Mouse (Mus musculus): ENCODE results near the gene Six1.
"Not testable (repeated sequence)": the region's sequence is repeated elsewhere in the genome, so short reads cannot be mapped to it uniquely, and the experiment has no call there.

Six1 gene

GRCm38 (mm10) chr12:73034901-73035895 is 18.5 kb downstream of the Six1 start:
- DNase-seq (ENCODE audit: low spot score in 2 of 2): no peak

GRCm38 (mm10) chr12:73032665-73033064 is 21.0 kb downstream of the Six1 start:
- no peak for DNase-seq (ENCODE audit: low spot score in 2 of 2)

- DNase-seq (ENCODE audit: low spot score in 2 of 2): no peak
Measured at GRCm38 (mm10) chr12:73031315-73031714, 22.4 kb downstream of the Six1 start.

- DNase-seq (ENCODE audit: low spot score in 2 of 2): no peak
Measured at GRCm38 (mm10) chr12:73025490-73025889, 28.2 kb downstream of the Six1 start.

- DNase-seq (ENCODE audit: low spot score in 2 of 2): peak in 1 of 2 experiments; percentile 50
Measured at GRCm38 (mm10) chr12:73020941-73021340, 32.7 kb downstream of the Six1 start.

- DNase-seq (ENCODE audit: low spot score in 2 of 2): no peak
Measured at GRCm38 (mm10) chr12:73020422-73020821, 33.3 kb downstream of the Six1 start.

- DNase-seq (ENCODE audit: low spot score in 2 of 2): no peak
Measured at GRCm38 (mm10) chr12:73018838-73019237, 34.8 kb downstream of the Six1 start.

- no peak for DNase-seq (ENCODE audit: low spot score in 2 of 2)
Measured at GRCm38 (mm10) chr12:73016171-73016570, 37.5 kb downstream of the Six1 start.

GRCm38 (mm10) chr12:73014311-73014710 is 39.4 kb downstream of the Six1 start:
- DNase-seq (ENCODE audit: low spot score in 2 of 2): no peak

GRCm38 (mm10) chr12:73012824-73013223 is 40.9 kb downstream of the Six1 start:
- DNase-seq (ENCODE audit: low spot score in 2 of 2): no peak

- no peak for DNase-seq (ENCODE audit: low spot score in 2 of 2)
Measured at GRCm38 (mm10) chr12:73012136-73012785, 41.4 kb downstream of the Six1 start.

GRCm38 (mm10) chr12:73002903-73003302 is 50.8 kb downstream of the Six1 start:
- not testable (repeated sequence) for DNase-seq (ENCODE audit: low spot score in 2 of 2)

- DNase-seq (ENCODE audit: low spot score in 2 of 2): not testable (repeated sequence)
Measured at GRCm38 (mm10) chr12:73002281-73002680, 51.4 kb downstream of the Six1 start.

GRCm38 (mm10) chr12:72998105-72999001 is 55.3 kb downstream of the Six1 start:
- DNase-seq (ENCODE audit: low spot score in 2 of 2): no peak

- no peak for DNase-seq (ENCODE audit: low spot score in 2 of 2)
Measured at GRCm38 (mm10) chr12:72996646-72997045, 57.0 kb downstream of the Six1 start.
